Mouse (Mus musculus): ENCODE data around the gene Scarf2.

The Scarf2 gene

DNA sequence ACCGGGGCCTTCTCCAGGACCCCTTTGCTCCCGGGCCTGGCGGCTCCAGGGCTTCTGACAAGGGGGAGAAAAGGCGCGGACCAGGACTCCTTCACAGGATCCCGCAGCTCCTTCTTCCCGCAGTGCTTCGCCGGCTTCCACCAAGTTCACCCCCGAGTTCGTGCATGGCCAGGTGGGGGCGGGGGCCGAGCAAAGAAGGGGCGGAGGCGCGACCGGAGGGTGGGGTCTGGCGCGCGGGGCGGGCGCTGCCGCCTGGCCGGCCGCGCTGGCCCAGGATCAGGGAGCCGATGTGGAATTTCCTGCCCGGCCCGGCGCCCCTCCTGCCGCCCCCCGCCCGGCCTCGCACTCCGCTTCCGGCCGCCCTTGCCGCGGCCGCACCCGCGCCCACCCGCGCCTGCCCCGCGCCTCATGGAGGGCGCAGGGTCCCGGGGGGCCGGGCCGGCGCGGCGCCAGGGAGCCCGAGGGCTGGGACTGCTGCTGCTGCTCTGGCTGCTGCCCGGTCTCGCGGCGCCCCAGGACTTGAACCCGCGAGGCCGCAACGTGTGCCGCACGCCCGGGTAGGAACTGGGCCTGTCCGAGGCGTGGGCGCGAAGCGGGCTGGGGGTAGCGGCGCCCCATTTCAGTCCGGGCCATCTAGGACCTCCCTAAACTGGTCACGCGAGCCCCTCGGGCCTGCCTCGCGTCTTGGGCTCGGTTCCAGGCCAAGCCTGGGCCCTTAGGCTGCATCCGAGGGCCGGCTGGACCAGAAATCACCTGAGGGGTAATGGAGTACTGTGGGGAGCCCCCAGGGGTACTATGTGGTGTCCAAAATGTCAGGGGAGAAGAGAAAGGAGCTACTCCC lies at the start of gene Scarf2:
Gene Scarf2, plus strand, starts transcription at position 312 of the 841 bp plus-strand sequence.
- in situ Hi-C loops (cut with MboI, MseI) = no loop called here

DNA sequence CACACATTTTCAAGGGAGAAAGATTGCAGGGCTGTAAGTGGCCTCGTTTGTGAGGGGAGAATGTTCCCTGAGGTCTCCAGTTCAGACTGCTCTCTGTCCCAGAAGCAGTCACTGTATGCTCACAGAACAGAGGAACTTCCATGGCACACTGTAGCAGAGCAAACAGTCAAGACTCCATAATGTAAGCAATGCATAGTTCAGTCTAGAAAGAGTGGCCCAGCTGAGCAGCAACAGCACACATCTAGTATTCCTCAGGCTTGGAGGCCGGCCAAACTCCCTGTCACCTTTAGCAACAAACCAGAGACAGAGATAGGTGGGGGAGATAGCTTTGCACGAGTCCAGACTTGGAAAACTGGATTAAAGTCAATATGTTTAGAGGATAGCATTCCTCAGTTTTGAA lies 44.1 kb upstream of the Scarf2 start:
- in situ Hi-C loops (cut with MboI, MseI) = no loop called here

DNA sequence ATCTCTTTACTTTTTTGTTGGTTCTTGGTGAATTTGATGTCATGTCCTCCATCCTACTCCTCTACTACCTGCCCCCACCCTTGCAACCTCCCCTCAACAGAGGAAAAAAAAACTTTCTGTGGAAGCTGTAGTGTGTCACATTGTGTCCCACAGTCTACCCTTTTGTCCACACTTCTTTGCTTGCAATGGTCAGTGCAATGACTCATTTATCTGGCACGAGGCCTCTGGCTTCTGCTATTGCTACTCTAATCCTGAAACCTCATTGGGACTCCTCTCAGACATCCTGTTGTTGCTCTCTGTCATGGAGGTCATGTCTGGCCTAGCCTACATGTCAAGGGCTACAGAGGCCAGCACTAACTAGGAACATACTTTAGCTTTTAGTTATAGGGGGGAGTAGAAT lies 43.4 kb upstream of the Scarf2 start:
- in situ Hi-C loops (cut with MboI, MseI) = no loop called here

DNA sequence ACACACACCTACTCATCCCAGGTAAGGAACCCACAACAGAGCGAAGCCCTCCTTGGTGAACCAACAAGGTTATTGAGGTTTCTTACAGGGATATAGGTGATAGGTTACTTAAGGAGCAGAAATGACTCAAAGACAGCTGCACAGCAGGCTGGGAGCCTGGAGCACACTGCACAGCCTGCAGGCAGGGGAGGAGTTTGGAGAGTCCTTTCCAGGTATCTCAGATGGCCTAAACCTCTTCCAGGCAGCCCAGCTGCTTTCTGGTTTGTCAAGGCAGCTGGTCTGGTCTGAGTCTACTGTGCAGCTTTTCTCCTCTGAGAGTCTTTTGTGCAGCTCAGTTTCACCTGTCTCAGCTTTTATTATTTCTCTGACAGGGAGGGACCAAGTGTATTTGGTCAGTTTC lies 39.3 kb upstream of the Scarf2 start:
- in situ Hi-C loops (cut with MboI, MseI) = no loop called here

DNA sequence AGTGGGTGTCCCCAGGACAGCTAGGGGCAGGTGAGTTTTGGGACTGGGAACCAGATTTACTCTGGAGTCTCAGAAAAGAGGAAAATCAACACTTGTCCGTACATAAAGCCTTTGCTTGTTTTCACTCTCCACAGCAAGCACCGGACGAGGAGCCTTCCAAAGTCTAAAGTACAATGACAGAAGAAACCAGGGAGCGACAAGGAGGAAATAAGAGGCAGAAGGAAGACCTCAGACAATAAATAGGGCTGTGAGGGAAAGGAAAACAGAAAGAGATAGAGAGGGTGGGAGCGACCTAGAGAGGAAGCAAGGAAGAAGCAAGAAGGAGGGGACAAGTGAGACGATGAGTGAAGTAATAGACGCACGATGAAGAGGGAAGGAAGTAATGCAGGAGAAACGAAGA lies 38.2 kb upstream of the Scarf2 start:
- in situ Hi-C loops (cut with MboI, MseI) = no loop called here

DNA sequence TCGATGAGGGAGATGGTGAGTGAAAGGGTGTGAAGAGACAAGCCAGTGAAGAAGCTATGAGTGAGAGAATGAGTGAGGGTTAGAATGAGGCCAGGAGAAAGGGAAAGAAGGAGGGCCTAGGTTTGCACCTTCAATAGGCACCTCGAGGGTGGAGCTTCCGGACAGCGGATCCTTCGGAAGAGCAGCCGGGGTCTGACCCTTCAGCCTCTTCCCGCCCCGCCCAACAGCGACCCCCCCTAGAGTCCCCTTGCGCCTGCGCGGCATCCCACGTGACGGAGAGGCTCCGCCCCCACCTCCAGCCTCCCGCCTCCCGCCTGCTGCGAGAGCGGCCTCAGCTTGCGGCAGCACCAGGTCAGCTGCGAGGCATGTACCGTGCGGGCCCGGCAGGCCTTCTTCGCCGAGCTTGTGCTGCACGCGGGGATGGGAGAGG lies 37.7 kb upstream of the Scarf2 start, which contains the start of gene Klhl22:
Gene Klhl22, plus strand, starts transcription at position 275 of the 430 bp plus-strand sequence.
- in situ Hi-C loops (cut with MboI, MseI) = no loop called here

DNA sequence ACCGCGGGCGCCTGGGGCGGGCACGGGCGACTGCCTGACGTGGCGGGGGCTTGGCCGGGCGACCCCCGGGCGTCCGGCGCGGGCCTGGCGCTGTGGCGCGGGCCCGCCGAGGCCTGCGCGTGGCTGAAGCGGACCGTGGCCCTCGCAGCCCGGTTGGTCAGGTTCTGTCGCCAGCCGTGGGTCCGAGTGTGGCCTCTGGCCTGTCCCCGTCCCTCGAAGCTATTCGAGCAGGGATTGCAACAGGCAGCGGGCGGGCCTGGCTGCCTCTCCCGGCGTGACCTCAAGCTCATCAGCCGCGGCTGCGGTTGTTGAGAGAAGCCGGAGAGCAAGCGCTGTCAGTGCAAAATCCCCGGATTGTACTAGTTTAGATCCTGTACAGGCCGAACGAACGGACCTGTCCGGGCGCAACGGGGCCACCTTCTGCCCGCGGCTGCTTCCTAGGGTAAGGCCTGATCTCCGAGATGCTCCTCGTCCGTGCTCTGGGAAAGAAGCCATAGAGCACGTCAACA lies 37.2 kb upstream of the Scarf2 start:
- in situ Hi-C loops (cut with MboI, MseI) = no loop called here

DNA sequence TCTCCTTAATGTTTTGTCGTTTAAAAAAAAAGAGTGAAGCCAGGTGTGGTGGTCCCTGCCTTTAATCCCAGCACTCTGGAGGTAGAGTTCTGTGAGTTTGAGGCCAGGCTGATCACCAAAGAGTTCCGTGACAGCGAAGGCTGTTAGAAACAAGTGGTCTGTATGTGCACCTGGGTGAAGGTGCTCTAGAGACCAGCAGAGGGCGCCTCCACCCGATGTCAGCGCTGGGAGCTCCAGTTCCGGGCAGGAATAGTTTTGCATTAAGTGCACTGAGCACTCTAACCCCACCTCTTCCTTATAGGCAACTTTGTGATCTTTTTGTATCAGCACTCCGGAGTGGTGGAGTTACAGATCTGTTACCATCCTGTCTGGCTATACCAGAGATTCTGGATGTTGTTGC lies 36.4 kb upstream of the Scarf2 start:
- in situ Hi-C loops (cut with MboI, MseI) = no loop called here

DNA sequence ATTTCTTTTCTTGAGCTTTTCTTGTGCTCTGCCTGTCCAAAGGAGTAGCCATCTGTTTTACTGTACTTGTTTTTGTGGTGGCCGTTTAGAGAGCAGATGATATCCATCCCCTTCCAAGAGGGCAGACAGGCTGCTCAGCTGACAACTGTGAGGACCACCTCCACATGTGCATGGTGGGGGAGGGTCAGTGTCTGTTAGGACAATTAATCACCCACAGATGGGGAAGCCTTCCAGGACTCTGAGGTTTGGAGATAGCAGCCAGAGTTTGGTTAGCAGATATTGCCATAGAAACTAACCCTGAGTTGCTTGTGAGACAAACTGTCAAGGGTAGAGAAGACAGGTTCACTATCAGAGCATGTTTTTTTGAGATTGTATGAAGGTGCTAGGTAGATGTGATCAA lies 36.0 kb upstream of the Scarf2 start:
- in situ Hi-C loops (cut with MboI, MseI) = no loop called here

DNA sequence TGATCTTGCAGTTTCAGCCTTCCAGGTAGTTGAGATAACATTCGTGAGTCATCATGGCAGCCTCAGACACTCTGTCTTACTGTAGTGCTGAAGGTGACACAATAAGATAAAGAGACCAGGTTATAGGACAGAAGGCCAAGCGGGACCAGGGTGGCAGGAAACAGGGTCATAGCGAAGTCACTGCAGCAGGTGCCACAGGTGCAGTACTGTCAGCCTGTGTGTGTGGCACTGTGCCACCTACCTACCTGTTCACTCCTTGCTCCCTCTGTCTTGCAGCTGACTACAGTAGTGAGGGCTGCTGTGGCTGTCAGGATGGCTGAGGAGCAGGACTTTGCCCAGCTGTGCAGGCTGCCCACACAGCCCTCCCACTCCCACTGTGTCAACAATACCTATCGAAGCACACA lies 33.0 kb upstream of the Scarf2 start:
- in situ Hi-C loops (cut with MboI, MseI) = no loop called here

DNA sequence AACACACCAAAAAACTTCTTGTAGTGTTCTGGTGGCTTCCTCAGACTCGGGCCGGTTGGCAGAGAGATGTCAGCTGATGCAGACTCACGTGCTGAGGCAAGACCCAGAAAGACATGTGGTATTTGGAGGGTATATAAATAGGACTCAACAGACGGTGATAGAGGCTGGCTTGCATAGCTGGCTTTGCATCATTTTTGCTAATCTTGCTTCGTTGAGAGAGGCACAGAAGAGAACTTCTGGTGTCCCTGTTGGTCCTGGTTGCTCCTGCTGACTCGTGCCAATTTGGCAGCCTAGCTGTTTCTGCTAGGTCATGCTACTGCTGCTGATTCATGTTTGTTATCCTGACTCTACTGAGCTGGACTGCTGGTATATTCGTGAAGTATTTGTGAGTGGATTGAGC lies 28.2 kb upstream of the Scarf2 start:
- in situ Hi-C loops (cut with MboI, MseI) = no loop called here

DNA sequence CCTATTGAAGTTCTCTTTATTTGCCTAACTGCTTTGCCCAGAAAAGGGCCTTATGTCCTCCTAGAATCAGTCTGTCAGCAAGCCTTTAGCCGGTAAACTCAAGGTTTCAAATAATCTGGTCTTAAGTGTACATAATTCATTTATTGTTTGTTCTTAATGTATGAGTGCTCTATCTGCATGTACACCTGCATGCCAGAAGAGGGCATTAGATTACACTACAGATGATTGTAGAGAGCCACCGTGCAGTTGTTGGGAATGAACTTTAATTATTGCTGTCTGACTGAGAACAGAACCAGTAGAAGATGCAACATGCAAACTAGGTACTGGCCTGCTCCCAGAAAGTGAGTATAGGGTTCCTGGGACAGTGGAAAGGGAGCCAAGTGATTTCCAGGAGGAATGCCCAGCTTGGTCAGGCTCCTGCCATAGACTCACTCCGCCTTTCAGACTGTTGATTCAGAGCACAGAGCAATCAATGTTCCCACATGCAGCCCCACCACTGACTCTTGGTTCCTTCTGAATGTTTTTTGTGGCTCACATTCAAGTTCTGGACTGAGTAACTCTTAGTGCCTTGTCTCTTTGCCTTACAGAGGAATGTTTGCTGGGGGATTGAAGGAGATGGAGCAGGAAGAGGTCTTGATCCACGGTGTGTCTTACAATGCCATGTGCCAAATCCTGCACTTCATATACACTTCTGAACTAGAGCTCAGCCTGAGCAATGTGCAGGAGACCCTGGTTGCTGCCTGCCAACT lies 25.8 kb upstream of the Scarf2 start:
- in situ Hi-C loops (cut with MboI, MseI) = no loop called here

DNA sequence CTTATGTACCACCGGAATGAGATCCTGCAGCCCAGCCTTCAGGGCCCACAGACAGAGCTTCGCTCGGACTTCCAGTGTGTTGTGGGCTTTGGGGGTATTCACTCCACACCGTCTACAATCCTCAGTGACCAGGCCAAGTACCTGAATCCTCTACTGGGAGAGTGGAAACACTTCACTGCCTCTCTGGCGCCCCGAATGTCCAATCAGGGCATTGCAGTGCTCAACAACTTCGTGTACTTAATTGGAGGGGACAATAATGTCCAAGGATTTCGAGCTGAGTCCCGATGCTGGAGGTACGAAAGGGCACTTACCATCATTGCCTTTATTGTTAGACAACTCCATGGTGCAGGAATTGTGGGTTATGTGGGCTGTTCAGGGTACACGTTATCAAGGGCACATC lies 20.3 kb upstream of the Scarf2 start:
- in situ Hi-C loops (cut with MboI, MseI) = no loop called here

DNA sequence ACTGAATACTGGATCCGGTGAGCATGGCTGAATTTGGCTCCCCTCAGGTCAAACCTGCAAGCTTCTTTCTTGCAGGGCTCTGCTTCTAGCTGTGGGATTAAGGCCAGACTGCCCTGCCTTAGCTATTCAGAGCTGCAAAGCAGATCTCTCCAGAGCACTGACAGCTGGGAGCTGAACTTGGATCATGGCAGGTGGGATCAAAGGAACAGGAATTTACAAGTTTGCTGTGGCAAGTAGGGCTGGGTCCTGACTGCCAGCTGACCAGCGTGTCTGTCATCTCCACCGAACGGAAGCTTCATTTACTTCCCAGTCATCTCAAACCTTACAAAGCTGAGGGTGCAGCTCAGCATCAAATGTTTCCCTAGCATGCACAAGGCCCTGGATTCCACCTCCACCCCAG lies 18.9 kb upstream of the Scarf2 start:
- in situ Hi-C loops (cut with MboI, MseI) = no loop called here

DNA sequence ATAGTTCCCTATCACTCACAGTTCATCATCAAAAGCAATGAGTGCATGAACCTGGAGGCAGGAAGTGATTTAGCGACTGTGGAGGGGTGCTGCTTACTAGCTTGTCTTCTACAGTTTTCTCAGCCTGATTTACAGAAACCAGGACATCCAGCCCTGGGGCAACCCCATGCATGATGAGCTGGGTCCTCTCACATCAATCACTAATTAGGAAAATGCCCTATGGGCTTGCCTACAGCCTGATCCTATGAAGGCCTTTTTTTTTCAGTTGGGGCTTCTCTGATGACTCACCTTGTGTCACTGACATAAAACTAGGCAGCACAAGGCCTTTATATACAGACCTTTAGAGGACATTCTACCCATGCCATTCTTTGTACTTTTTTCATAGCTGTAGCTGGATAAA lies 17.4 kb upstream of the Scarf2 start:
- in situ Hi-C loops (cut with MboI, MseI) = no loop called here

DNA sequence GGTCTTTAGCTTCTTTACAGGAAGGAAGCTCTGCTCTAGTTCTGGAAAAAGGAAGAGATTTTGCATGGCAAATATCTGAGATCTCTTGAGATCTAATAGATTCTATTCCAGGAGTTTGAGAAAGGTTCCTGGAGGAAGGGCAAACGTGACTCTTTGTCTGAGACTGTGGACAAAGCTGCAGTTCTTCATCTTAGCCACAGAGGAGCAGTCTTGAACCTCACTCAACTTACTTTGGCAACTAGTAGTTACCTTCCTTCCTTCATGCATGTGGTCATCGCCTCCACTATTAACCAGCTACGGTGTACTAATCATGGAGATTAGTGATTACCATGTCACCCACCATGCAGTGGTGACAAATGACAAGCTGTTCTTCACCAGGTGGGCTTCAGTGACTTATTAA lies 11.7 kb upstream of the Scarf2 start:
- in situ Hi-C loops (cut with MboI, MseI) = no loop called here

DNA sequence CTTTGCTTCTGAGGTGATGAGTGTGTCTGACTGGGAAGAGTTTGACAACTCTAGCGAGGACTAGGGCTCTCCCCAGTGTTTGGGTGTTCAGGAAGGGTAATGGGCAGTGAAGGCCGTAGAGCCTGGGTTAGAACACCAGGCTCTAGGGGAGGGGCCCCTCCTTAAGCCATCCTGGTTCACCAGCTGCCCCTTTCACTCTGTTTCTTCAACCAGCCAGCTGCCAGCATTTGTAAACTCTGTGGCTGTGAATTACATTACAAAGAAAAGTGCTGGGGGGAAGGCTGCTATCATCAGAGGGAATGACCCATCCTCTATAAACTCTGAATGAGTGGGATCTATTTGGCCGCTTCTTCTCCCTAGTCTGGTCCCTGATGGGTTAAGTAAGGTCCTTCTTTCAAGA lies 4.4 kb upstream of the Scarf2 start:
- in situ Hi-C loops (cut with MboI, MseI) = no loop called here

DNA sequence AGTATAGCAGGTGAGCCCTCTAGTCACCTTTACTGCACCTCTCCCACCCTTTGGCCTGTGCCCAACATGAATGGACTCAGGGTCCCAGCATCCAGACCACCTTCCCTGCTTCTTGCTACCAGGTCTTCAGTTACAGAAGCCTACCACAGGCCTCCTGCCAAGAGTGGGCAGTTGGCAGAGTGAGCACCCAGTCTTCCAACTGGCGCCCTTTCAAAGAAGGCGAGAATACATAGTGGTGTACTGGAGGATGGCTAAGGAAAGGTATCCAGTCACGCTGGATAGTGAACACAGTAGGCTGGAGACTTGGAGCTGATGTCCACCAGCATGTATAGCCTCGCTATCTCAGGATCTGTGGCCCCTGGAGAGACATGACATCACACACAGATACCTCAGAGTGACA lies 3.0 kb upstream of the Scarf2 start:
- in situ Hi-C loops (cut with MboI, MseI) = no loop called here

DNA sequence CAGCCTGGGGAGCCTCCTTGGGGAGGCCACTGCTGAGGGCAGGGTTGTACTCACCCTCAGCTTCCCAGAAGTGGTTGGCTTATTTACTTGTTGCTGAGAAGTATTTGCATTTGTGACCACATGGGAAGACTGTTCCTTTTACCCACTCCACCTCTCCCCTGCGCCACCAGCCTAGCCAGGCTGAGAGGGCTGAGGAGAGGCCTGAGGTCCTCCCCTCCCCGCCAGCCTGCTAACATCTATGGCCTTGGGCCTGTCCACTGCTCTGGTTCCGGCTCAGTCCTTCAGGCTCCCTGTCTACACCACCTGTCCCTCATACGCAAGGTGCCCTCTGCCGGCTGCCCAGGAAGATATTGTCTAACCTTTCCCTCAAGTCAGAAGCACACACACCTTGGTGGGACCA lies 1.4 kb upstream of the Scarf2 start:
- in situ Hi-C loops (cut with MboI, MseI) = no loop called here

DNA sequence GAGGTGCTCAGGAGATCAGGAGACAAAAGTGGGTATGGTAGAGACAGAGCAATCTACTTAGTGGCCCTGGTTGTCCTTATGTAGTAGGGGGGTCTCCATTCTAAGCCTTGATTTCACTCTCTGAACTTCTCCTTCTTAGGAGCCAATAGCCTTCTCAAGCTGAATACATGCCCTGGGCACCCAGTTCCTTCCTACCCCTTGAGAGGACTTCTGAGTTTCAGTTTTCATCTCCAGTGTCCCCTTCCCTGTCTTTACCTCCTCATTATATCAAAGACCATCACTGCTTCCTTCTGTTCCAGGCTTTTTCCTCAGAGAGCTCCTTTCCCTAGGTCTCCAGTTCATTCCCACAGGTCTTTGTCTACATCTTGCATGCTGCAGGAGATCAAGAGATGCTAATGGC lies 563 bp upstream of the Scarf2 start:
- in situ Hi-C loops (cut with MboI, MseI) = no loop called here

DNA sequence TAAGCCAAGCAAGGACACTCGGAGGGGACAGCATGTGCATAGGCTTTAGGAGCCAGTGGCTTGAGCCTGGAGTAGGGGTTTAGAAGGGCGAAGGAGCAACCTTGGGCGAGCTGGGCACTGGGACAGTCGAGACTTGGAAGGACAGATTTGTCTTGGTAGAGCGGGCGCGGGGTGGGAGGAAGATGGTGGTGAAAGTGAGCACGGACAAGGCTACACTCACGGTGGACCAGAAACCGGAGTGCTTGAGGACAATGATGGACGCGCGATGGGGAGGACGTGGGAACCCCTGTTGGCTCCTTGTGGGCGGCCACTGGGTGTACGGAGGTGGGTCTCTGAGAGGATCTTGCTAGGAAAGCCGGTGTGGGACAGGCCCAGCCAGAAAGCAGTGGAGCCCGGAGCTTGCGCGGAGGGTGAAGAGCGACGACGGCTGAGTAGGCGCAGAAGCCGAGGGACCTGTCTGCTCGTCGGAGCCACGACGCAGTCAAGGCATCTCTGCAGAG lies 780 bp downstream of the Scarf2 start:
- in situ Hi-C loops (cut with MboI, MseI) = no loop called here

DNA sequence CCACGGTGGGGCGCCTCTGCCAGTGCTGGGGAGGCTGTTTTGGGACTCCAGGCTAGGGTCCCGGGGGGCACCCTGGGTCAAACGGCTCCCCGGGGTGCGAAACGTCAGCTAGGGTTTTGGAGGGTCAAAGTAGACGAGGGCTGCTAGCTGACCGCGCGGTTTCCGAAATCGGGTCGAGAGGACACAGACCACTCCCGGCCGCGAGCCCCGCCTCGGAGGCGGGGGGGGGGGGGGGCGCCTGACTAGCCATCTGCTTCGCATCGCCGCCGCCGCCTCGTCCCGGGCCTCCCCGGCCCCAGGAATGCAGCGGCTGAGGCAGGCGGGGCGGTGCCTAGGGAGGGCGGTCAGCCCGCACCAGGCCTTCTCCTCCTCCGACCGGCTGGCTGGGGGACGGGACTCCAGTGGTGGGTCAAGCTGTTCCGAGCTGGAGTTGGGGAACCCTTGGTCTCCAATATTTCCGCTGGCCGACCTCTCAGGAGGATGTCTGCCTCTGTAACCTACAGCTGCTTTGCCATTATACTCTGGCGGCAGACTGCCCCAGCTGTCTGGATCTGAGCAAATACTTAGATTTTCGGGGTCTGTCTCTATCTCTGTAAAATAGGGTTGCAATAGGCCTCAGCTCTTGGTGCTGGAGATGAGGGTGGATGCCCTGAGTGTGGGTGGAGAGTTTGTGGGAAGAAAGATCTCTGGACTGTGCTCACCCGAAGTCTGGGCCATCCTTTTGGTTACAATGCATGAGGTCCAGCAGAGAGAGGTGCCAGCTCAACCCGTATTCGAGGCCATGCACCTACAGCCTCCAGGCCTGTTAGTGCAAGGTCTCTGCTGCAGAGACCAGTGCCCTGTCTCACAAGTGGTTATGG lies 1.5 kb downstream of the Scarf2 start:
- in situ Hi-C loops (cut with MboI, MseI) = no loop called here

All from T-helper 17 cell (primary cell).